Mouse (Mus musculus) mature B cell (primary cell): ENCODE measurements at regions not wholly inside any gene's neighbourhood (a gene's known extent, or its start where the extent isn't known, plus 50 kb on each side); places are given as distances from the start of the nearest gene placed in this dataset.

Experiments
- in situ Hi-C: fragments of 300-500 bp; cut with MboI; formaldehyde crosslinking; loops from 2 replicates; pipeline ENCODE4 v1.14.3; 2019

GRCm38 (mm10) chr7:137750741-137751140 lies 313.3 kb downstream of the Glrx3 start:
- in situ Hi-C loops: no loop called here

DNA sequence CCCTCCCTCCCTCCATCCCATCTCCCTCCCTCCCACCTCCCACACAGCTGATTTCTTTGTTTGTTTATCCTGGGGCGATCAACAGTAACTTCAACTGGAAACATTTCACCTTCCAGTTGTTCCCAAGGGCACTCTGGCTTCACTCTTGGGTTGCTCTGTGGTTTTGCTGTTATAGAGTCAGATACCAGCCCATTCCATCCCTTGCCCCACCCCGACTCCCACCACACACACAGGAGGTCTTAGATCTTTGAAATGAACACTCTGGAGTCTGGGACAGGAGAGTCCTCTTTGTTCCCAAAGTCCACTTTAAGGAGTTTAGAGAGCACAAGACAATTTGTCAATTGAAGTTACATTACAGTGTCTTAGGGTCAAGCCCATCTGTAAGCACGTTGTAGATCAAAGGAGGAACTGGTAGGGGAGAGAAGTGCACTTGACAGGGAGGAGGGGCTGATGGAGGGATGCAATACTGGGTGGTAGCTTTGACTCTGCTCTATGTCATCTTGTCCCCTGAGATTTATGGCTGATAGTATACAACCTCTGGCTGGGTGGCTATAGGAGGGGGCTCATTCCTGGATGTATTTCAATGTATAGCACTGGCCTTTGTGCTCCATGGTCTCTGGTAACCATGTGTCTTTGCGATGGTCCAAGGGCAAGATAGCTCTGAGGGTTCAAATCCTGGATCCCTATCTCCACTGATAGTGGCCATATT lies 313.9 kb downstream of the Glrx3 start:
- in situ Hi-C loops: no loop called here

DNA sequence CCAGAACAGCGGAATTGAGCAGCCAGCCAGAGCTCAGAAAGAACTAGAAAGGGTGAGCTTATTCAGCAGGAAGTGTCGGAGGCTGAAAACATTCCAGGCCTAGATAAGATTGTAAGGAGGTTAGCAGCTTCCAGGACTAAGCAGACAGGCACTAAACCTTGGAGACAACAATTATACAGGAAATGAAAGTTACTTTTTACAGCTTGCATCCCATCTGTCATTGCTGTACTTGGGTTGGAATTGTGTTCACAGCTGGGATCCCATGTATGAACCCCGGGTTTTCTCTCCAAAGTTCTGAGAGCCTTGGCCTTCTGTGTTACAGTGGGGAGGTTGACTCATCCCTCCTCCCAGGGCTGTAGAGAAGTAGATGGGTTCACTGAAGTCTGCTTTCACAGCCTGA lies 328.5 kb downstream of the Glrx3 start:
- in situ Hi-C loops: no loop called here

GRCm38 (mm10) chr7:137766721-137767120 lies 329.3 kb downstream of the Glrx3 start:
- in situ Hi-C loops: no loop called here

DNA sequence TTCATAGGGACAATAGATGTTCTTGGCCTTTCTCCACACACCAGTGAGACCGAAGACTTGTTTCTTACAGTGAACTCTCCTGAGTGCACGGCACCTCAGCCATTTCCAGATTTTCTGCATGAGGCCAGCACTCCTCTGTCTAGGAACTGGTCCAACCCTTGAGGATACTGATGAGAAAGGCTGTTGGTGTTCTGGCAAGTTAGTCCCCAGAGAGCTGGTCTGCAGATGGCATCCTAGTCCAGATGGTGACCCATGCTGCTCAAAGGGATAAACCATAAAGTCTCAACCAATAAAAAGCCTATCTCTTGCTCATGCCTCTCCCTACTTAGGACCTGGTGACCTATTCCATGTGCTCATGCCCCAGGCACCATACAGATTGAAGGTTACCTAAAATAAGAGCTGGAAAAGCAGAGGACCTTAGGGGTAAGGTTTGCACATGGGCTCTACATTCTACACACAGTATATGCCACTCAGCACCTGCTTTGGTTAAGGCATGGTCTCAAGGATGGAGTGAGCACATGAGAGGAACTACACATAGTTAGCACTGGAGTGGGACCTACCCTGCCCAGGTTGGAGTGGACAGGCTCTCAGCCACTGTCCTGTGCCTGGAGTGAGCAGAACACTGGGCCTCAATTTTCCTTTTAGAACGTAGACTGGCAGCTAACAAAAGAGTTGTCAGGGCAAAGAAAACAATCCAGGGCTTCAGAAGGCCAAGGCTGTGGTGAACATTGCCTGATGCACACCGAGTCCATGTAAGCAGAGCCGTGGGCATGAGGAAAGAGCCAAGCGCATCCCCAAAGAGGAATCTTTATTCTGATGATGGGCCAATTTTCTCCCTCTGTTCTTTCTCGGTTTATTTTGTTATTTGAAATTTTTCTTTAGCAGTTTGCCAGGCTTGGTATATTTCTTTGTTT lies 335.9 kb downstream of the Glrx3 start:
- in situ Hi-C loops: no loop called here

- in situ Hi-C loops: no loop called here
Observed at GRCm38 (mm10) chr7:137773965-137774310, 336.5 kb downstream of the Glrx3 start.

DNA sequence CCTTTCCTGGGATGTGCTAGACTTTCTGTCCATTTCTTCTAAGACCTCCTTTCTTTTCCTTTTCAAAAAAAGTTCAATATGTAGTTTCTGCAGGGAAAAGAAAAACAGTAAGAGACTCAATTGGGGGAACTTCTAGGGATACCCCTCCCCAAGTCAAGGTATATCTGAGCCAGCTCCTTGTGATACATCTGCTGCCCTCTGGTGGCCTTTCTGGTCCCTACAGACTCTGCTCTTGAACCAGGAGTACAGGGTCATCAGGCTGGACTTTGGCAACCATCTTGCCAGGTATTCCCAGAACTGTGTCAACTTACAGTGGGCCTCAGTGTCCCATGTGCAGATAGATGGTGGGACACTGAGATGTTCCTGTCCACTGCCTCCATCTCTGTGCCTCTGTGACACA lies 346.5 kb downstream of the Glrx3 start:
- in situ Hi-C loops: loop anchor here (10.0 kb wide), 1 partner anchor 309 kb away; no protein-coding TSS in a partner anchor

GRCm38 (mm10) chr7:137805361-137805760 lies 367.9 kb downstream of the Glrx3 start:
- in situ Hi-C loops: no loop called here

GRCm38 (mm10) chr7:137812839-137813238 lies 375.4 kb downstream of the Glrx3 start:
- in situ Hi-C loops: no loop called here

DNA sequence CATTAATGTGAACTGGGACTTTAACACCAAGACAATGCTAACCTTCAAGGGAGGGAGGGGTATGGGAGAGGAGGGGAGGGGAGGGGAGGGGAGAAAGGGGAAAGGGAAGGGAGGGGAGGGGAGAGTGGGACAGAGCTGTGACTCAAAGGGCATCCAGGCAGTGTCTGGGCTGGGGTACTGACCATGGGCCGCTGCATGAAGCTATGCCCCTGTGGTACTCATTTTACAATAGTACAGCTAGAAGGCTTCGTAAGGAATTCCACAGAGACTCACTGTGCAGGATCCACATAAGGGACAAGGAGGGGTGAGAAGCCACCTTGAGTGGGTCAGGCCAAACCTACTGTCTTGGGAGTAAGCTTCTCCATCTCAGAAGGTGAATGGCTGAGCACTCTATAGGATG lies 403.1 kb downstream of the Glrx3 start:
- in situ Hi-C loops: no loop called here

GRCm38 (mm10) chr7:137841044-137841443 lies 403.6 kb downstream of the Glrx3 start:
- in situ Hi-C loops: no loop called here

DNA sequence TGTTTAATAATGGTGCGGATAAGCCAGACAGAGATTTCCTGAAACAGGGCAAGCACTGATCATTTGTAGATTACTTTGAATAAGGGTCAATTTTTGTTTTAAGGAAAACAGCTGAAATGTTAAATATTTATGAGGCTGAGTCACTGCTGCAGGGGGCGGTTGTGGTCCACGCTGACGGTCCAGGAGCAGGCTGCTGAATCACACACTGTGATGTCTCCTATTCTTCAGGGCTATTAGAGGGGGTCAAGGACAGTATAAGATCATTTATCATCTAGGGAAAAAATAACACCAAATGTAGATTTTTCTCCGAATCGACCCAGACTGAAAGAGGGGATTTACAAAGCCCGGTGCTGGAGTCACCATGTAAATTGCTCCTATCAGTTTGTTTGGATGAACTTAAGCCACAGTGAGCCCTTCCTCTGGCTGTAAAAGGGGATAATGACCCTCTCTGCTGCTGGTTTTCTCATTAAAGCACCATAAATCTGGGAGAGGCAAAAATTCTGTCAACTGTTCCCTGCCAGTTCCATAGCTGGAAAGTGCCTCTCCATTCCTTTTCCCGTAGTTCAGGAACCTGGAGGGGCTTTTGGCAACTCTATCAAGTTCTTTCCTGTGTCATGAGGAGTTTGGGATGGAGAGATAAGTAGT lies 404.2 kb downstream of the Glrx3 start:
- in situ Hi-C loops: no loop called here

DNA sequence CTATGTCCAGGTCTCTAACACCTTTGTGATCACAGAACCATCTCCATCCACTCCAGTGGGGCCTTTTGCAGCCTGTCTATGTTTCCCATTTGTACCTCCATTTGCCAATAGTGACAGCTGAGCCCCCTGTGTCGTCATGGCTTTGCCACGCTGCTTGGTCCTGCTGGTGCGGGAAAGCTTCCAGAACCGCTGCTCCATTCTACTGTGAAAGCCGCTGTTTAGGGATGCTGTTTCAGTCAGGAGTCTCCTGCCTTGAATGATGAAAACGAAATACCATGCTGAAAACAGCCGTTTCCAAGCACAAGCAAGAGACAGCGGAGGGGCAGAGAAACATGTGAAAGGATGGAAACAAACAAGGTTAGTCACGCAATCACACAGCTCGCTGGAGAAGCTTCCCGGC lies 410.4 kb downstream of the Glrx3 start:
- in situ Hi-C loops: no loop called here

DNA sequence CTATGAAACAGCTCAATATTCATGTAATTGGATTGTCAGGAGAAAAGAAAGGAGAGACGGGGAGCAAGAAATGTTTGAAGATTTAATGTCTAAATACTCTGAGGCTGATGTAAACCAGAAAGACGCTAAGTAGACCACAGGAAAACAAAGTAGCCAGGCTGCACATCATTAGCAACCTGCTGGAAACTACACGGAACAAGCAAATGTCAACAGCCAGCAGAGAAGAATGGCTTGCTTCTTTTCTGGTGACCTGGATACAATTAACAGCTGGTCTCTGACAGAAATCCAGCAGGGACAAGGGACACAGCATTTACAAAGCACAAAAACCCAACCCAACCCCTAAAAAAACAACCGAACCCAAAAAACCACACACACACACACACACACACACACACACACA lies 413.6 kb downstream of the Glrx3 start:
- in situ Hi-C loops: no loop called here

GRCm38 (mm10) chr7:137859681-137860080 lies 422.3 kb downstream of the Glrx3 start:
- in situ Hi-C loops: no loop called here

DNA sequence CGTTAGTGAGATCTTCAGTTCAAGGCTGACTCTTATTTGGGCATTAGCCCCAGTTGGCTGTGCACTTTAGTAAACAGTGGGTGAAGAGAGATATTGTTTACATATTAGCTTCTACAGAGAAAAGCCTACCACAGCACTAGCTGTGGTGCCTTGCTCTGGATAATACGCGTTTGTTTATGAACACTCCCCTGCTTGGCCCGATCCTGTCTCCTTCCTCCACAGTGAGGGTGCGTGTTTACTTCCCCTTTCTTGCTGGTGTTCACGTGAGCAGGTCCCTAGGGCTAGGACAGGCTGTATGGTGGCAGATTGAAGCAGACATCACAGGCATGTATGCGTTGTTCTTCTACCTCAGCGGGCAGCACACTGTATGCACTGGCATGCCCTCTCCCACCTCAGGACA lies 423.1 kb downstream of the Glrx3 start:
- in situ Hi-C loops: no loop called here

DNA sequence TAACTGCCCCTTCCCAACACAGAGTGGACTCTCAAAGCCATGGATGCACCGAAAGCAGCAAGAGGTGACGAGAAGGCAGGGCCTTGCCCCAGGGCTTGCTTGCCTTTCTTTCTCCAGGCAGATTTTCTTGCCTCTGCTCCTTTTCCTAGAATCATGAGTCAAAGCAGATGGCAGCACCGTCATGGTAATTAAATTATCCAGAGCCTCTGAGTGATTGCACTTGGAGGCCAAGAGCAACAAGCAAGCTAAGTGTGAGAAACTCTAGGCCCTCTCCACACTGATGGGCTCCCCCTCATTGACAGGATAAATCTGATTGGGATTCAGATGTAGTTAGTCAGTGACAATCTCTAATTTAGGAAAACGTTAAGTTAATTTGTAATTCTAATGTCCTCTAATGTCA lies 427.5 kb downstream of the Glrx3 start:
- in situ Hi-C loops: no loop called here

DNA sequence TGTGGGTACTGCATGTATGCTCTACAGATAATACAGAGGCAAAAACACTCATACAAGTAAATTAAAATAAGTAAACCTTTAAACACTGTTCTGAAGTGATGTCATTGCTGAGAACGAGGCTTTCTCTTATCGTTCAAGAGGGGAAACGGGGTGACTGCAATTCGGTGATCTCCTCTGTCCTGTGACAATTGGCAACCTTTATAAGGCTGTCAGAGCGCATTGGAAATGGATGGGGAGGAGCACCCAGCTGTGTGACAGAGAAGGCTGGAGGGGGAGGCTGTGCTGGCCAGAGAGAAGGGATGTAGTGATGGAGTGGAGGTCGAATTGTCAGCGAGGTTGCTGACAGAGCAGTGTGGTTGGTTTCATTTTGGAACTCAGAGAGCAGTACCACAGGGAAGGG lies 428.0 kb downstream of the Glrx3 start:
- in situ Hi-C loops: no loop called here

DNA sequence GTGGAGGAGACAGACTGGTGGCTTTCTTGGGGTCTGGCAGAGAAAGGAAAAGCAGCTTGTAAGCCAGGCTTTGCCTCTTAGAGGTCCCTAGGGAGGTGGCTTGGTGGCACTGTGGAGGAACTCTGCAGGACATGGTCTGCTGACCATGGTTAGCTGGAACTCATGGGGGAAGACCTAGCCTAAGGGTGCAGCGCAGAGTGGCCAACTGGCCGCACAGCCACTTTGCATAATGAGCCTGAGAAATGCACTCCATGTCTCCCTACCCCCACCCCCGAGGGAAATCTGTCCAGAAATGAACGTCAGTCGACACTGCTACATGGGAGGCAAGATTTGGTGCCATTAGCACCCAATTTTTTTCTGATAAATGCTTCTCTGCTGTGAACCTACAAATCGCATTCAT lies 429.5 kb downstream of the Glrx3 start:
- in situ Hi-C loops: no loop called here

DNA sequence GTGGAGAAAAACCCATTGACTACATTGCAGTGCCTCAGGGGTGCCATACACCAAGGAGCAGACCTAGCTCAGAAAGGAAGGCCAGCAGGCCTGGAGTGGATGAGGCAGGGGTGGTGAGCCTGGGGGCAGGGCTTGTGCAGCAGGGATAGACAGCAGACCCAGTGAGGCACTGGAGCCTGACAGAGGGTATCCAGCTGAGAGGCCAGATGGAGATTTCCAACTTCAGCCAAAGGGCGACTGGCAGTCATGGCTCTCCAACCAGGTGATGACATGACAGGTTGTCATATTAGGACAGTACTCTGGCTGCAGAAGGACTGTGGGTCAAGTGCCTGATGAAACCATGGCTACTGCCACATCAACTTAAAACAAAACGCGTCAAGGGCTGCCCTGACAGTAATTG lies 431.1 kb downstream of the Glrx3 start:
- in situ Hi-C loops: no loop called here

- in situ Hi-C loops: no loop called here
Observed at GRCm38 (mm10) chr7:137875306-137875705, 437.9 kb downstream of the Glrx3 start.

- in situ Hi-C loops: no loop called here
Observed at GRCm38 (mm10) chr7:137879296-137879695, 441.9 kb downstream of the Glrx3 start.

GRCm38 (mm10) chr7:137882876-137883275 lies 445.5 kb downstream of the Glrx3 start:
- in situ Hi-C loops: no loop called here
